Mouse (Mus musculus) heart, postnatal 0 days (tissue): ENCODE measurements at regions not wholly inside any gene's neighbourhood (a gene's known extent, or its start where the extent isn't known, plus 50 kb on each side); places are given as distances from the start of the nearest gene placed in this dataset.

ENCODE experiments used
- CTCF ChIP-seq: IDR thresholded peaks from 2 replicates; pipeline ENCODE4 v1.5.1; 2016; ENCODE audit warnings: antibody characterized with exemption, control low read depth, low read depth
- EP300 ChIP-seq: IDR thresholded peaks from 2 replicates; pipeline ENCODE4 v1.6.1; 2016; ENCODE audit warnings: antibody characterized with exemption, low read depth

DNA sequence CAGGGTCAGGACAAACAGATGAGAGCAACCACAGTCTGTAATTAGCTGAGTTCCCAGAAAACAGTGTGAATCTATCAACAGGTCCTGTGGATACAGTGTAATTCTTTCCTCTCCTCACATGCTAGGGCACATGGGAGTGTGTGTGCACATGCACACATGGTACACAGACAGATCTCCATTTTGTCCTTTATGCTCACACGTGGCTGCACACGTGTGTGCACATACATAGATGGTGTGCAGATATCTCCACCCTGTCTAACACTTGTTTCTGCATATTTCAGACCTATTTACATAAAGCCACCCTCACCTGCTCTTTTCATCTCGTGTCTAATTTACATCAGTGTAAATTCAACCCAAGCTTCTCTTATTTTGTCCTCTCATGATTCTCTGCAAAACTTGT lies 245.0 kb upstream of the Cnr1 start:
- TF ChIP-seq CTCF (no peak), EP300 (no peak)
